Mouse (Mus musculus) adrenal gland, postnatal 36 days (tissue): ENCODE data around the gene Foxr1. TPM values are rescaled to one million over a fixed set of nuclear protein-coding genes. Genes with fewer than 3 reads are reported as not detected.
"Not testable (repeated sequence)": the region's sequence is repeated elsewhere in the genome, so short reads cannot be mapped to it uniquely, and the experiment has no call there.

Source experiments
- DNase-seq, 2 experiments: peaks; one replicate each; pipeline ENCODE4 v3.0.0; 2021; ENCODE audit warnings: mixed read lengths in 1 of 2
- total RNA-seq, 2 experiments: library from RNA; stranded (reverse); gene quantifications; 2 replicates each; pipeline ENCODE4 v1.2.3; 2021

Foxr1 gene
- total RNA-seq, 2 experiments from 2014 or later = not detected

DNA sequence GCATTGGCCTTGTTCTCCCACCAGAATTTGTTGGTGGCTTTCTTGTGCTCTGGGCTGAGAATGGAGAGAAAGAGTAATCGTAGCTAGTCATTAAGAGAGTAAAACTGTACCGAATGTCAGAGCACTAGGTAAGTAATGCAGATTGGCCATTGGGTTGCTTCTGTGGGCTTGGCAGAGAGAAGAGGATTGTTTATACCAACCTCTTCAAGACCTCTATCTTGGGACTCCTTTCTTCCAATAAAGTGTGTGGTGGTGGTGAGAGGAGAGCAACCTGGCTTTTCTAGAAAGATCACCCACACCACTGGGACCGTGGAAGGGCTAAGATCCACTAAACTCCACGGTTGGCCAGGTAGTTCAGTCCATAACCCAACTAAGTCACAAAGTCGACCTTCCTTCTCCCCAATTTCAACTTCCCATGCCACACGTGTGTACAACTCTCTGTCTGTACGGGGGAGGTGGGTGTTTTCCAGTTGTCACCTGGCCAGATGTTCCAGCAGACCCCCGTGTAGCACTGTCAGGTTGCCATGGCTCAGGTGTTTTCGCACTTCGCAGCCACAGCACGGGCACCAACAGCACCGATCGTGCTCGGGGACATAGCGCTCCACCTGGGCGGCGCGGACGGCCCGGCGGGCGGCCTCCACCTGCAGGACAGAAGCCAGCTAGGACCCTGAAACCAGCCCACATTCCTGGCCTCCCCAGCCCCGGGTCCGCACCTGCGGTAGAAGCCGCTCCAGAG lies 23.6 kb downstream of the Foxr1 start:
- no peak for DNase-seq

DNA sequence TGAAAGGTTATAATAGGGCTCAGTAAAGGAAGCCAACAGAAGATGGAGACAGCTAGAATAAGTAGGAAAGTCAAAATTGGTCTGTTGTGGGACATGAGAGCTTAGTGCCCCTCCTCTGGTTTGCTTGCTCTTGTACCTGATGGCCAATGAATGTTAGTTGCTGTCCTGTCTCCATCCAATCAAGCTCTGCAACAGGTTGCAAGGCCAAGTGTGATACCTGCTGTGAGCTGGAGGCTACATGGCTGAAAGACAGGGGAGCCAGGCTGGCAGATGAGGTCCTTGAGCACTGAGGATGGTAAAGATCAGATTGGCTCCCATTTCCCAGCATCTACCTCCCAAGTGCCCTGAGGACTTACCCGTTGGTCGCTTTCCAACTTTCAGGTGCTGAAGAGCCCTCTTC lies 28.2 kb downstream of the Foxr1 start:
- no peak for DNase-seq

GRCm38 (mm10) chr9:44412306-44412705 lies 28.6 kb downstream of the Foxr1 start:
- DNase-seq = no peak

GRCm38 (mm10) chr9:44411601-44412130 lies 29.3 kb downstream of the Foxr1 start:
- DNase-seq = no peak

GRCm38 (mm10) chr9:44410647-44411336 lies 30.1 kb downstream of the Foxr1 start:
- DNase-seq = no peak

GRCm38 (mm10) chr9:44408693-44409092 lies 32.2 kb downstream of the Foxr1 start:
- not testable (repeated sequence) for DNase-seq

- DNase-seq = no peak
Observed at GRCm38 (mm10) chr9:44407752-44408097, 33.2 kb downstream of the Foxr1 start.

- peak; percentile 93 to 95 for DNase-seq
Observed at GRCm38 (mm10) chr9:44406906-44407751, 33.8 kb downstream of the Foxr1 start, which contains the start of the genes Rps25 and Trappc4. Rps25 (plus strand) TSS chr9:44407139. Trappc4 (minus strand) TSS chr9:44407600.

- no peak for DNase-seq
Observed at GRCm38 (mm10) chr9:44405011-44405410, 35.9 kb downstream of the Foxr1 start.

DNA sequence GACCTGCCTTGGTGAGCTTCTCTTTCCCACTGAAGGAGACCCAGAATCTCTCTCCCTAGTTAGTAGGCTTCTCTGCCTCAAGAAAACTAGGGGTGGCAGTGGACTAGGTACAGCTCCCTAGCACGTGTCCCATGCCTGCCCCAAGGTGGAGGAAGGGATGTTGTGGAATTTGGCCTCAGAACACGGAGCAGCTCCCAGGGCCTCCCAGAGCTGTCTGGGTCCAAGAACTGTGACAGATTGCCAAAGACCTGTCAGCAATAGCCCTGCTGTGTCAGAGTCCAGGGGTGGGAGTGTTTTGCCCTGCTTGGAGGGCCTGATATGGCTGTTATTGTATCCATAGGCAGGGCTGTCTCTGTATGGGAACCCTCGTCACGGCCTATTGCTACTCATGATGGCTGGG lies 39.9 kb downstream of the Foxr1 start:
- DNase-seq = peak in 1 of 2 experiments; percentile 49

DNA sequence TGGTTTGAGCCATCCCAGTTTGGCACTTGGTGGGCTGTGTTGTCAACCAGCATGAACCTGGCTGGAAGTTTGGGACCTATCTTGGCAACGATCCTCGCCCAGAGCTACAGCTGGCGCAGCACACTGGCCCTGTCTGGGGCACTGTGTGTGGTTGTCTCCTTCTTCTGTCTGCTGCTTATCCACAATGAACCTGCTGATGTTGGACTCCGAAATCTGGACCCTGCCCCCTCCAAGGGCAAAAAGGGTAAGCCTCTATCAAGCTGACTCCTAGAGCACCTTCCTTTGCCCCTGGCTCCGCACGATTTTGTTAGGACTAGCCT lies 41.2 kb downstream of the Foxr1 start:
- DNase-seq = no peak

GRCm38 (mm10) chr9:44399114-44399794 lies 41.7 kb downstream of the Foxr1 start:
- no peak for DNase-seq

DNA sequence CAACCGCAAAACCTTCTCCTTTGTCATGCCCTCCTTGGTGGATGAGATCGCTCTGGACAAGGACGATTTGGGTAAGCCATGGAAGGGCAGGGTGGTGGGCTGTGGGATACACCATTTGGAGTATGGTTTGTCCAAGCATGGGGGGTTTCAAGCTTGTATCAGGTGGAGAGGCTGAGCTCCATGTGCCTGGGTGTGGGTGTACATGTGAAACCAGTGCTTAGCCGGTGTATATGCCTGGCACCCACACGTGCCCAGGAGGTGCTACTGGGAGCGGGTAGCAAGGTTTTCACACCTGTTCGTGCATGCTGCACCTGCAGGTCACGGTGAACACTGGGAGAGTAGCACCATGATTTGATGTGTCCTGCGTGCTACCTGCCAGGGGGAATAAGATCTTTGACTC lies 42.4 kb downstream of the Foxr1 start:
- DNase-seq = no peak

DNA sequence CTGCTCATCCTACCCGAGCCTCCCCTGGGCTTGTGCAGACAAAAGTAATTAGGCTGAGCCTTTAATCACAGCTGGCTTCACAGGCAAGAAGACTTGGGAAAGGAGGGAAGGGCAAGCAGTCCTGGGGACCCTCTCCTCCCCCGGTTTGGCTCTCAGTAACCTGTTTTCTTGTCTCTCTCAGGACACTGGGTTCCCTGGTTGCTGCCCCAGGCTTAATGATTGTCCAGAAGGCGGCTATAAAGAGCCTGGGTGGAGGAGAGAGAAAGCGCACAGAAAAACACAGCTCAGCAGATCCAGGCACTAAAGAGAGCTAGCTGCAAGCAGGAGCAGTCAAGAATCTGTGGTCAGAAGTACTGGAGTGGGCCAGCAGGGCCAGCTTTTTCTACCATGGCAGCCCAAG lies 42.8 kb downstream of the Foxr1 start:
- no peak for DNase-seq

GRCm38 (mm10) chr9:44396684-44397411 lies 44.1 kb downstream of the Foxr1 start, which contains the start of gene Slc37a4:
Slc37a4 (plus strand) TSS chr9:44396852.
- peak; percentile 99 for DNase-seq

- peak; percentile 78 to 87 for DNase-seq
Observed at GRCm38 (mm10) chr9:44391466-44391865, 49.5 kb downstream of the Foxr1 start.

- peak; percentile 37 to 71 for DNase-seq
Observed at GRCm38 (mm10) chr9:44389273-44389672, 51.7 kb downstream of the Foxr1 start.

GRCm38 (mm10) chr9:44387221-44387620 lies 53.7 kb downstream of the Foxr1 start:
- DNase-seq = no peak

DNA sequence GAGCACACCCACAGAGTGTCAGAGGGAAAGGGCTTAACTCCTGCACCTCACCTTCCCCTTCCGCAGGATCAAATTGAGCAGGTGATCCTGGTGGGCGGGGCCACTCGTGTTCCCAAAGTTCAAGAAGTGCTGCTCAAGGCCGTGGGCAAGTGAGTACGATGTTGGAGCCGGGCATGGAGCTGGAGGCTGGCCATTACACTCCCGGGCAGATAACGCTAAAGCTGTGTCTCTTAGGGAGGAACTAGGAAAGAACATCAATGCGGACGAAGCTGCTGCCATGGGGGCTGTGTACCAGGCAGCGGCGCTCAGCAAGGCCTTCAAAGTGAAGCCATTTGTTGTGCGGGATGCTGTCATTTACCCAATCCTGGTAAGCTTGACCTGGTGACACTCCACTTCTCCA lies 56.3 kb downstream of the Foxr1 start:
- no peak for DNase-seq
